Mouse (Mus musculus) erythroblast, embryonic 14.5 days (primary cell): Measurements from ENCODE around the gene Ost4. TPM values are rescaled to one million over a fixed set of nuclear protein-coding genes. Genes with fewer than 3 reads are reported as not detected.
"Not testable (repeated sequence)": the region's sequence is repeated elsewhere in the genome, so short reads cannot be mapped to it uniquely, and the experiment has no call there.

ENCODE experiments used
- H3K27me3 ChIP-seq: 2 replicates; pipeline ENCODE4 v1.6.1; 2012; ENCODE audit warnings: inconsistent platforms; ENCODE audit not compliant: control insufficient read depth
- H3K36me3 ChIP-seq: 2 replicates; pipeline ENCODE4 v1.6.1; 2012; ENCODE audit warnings: mild to moderate bottlenecking, inconsistent platforms; ENCODE audit not compliant: control insufficient read depth
- H3K4me1 ChIP-seq: 2 replicates; pipeline ENCODE4 v1.6.1; 2012; ENCODE audit warnings: inconsistent platforms; ENCODE audit not compliant: control insufficient read depth
- H3K4me3 ChIP-seq: replicated peaks from 2 replicates; pipeline ENCODE3; 2012; ENCODE audit warnings: moderate library complexity, mild to moderate bottlenecking, inconsistent platforms
- H3K9me3 ChIP-seq: 2 replicates; pipeline ENCODE4 v1.6.1; 2012; ENCODE audit warnings: low read length, inconsistent platforms, mixed read lengths; ENCODE audit not compliant: control insufficient read depth
- GATA1 ChIP-seq: IDR thresholded peaks from 2 replicates; pipeline ENCODE4 v1.6.1; 2012; ENCODE audit warnings: low read length, inconsistent platforms, mixed read lengths
- TAL1 ChIP-seq: IDR thresholded peaks from 3 replicates; pipeline ENCODE4 v1.6.1; 2012; ENCODE audit warnings: low read length, inconsistent platforms, mixed read lengths
- polyA plus RNA-seq: library from polyadenylated mRNA; stranded (reverse); fragments of >175 nt; gene quantifications from 2 replicates; pipeline ENCODE4 v1.2.3, GENCODE M21; 2012

Gene Ost4
- polyA plus RNA-seq, 1 experiment: 30.6 TPM

GRCm38 (mm10) chr5:30887858-30888336 lies 19.7 kb downstream of the Ost4 start:
- H3K36me3 ChIP-seq: peaks cover 24% of the 10 kb centered on the region
- peaks cover 54% of the 10 kb centered on the region for H3K4me1 ChIP-seq
- H3K9me3 ChIP-seq: no peaks in the 10 kb centered on the region
- H3K27me3 ChIP-seq: no peaks in the 10 kb centered on the region
- no peak for TF ChIP-seq GATA1
- TF ChIP-seq TAL1: no peak
- peak overlapping the region; percentile 94 for H3K4me3 ChIP-seq

GRCm38 (mm10) chr5:30887331-30887761 lies 20.2 kb downstream of the Ost4 start:
- no peaks in the 10 kb centered on the region for H3K9me3 ChIP-seq
- no peaks in the 10 kb centered on the region for H3K27me3 ChIP-seq
- H3K4me1 ChIP-seq: peaks cover 54% of the 10 kb centered on the region
- peak; percentile 55; the same call in 1 of the 2 replicates for TF ChIP-seq GATA1
- TF ChIP-seq TAL1: no peak
- peaks cover 18% of the 10 kb centered on the region for H3K36me3 ChIP-seq
- H3K4me3 ChIP-seq: peak overlapping the region; percentile 94

- Histone ChIP-seq H3K27me3 (no peaks in the 10 kb centered on the region), H3K36me3 (peaks cover 12% of the 10 kb centered on the region), H3K4me1 (peaks cover 54% of the 10 kb centered on the region), H3K9me3 (no peaks in the 10 kb centered on the region), H3K4me3 (peak overlapping the region; percentile 94)
- TF ChIP-seq TAL1 (no peak), GATA1 (no peak)
Measured at GRCm38 (mm10) chr5:30886731-30887130, 20.9 kb downstream of the Ost4 start.

GRCm38 (mm10) chr5:30886209-30886608 lies 21.4 kb downstream of the Ost4 start:
- Histone ChIP-seq H3K36me3 (peaks cover 7% of the 10 kb centered on the region), H3K4me3 (peak overlapping the region; percentile 94), H3K4me1 (peaks cover 54% of the 10 kb centered on the region), H3K27me3 (no peaks in the 10 kb centered on the region), H3K9me3 (no peaks in the 10 kb centered on the region)
- TF ChIP-seq GATA1 (no peak), TAL1 (no peak)

- peaks cover 15% of the 10 kb centered on the region for H3K4me1 ChIP-seq
- not testable (repeated sequence) for H3K4me3 ChIP-seq, H3K9me3 ChIP-seq, H3K27me3 ChIP-seq
- H3K36me3 ChIP-seq: peaks cover 12% of the 10 kb centered on the region
Measured at GRCm38 (mm10) chr5:30881839-30882238, 25.7 kb downstream of the Ost4 start.

GRCm38 (mm10) chr5:30879347-30879943 lies 28.1 kb downstream of the Ost4 start:
- H3K36me3 ChIP-seq: peaks cover 36% of the 10 kb centered on the region
- H3K27me3 ChIP-seq: no peaks in the 10 kb centered on the region
- H3K9me3 ChIP-seq: no peaks in the 10 kb centered on the region
- H3K4me3 ChIP-seq: no peak overlapping the region
- H3K4me1 ChIP-seq: no peaks in the 10 kb centered on the region
- TF ChIP-seq TAL1 (no peak), GATA1 (no peak)

GRCm38 (mm10) chr5:30878616-30879015 lies 29.0 kb downstream of the Ost4 start:
- no peaks in the 10 kb centered on the region for H3K4me1 ChIP-seq
- H3K4me3 ChIP-seq: no peak overlapping the region
- no peaks in the 10 kb centered on the region for H3K27me3 ChIP-seq
- H3K9me3 ChIP-seq: no peaks in the 10 kb centered on the region
- TF ChIP-seq TAL1: no peak
- TF ChIP-seq GATA1: no peak
- peaks cover 44% of the 10 kb centered on the region for H3K36me3 ChIP-seq

GRCm38 (mm10) chr5:30874365-30874764 lies 33.2 kb downstream of the Ost4 start:
- Histone ChIP-seq H3K36me3 (peaks cover 74% of the 10 kb centered on the region), H3K9me3 (no peaks in the 10 kb centered on the region), H3K27me3 (no peaks in the 10 kb centered on the region), H3K4me3 (no peak overlapping the region), H3K4me1 (peaks cover 11% of the 10 kb centered on the region)
- TF ChIP-seq TAL1: no peak
- TF ChIP-seq GATA1: no peak

- no peaks in the 10 kb centered on the region for H3K27me3 ChIP-seq
- no peak overlapping the region for H3K4me3 ChIP-seq
- no peak for TF ChIP-seq GATA1
Measured at GRCm38 (mm10) chr5:30872574-30872973, 35.0 kb downstream of the Ost4 start.

GRCm38 (mm10) chr5:30870131-30870406 lies 37.5 kb downstream of the Ost4 start:
- H3K27me3 ChIP-seq: no peaks in the 10 kb centered on the region; the same call in 1 of the 2 replicates
- H3K36me3 ChIP-seq: peaks cover 44% of the 10 kb centered on the region
- H3K4me1 ChIP-seq: peaks cover 21% of the 10 kb centered on the region
- TF ChIP-seq TAL1: no peak
- TF ChIP-seq GATA1: no peak
- peak overlapping the region; percentile 95 for H3K4me3 ChIP-seq
- H3K9me3 ChIP-seq: no peaks in the 10 kb centered on the region

More at GRCm38 (mm10) chr5:30872574-30872973, 35.0 kb downstream of the Ost4 start:
- Histone ChIP-seq H3K36me3 (peaks cover 68% of the 10 kb centered on the region), H3K4me1 (peaks cover 21% of the 10 kb centered on the region), H3K9me3 (no peaks in the 10 kb centered on the region)
